Mouse (Mus musculus) MEL (cell line): ENCODE measurements at regions not wholly inside any gene's neighbourhood (a gene's known extent, or its start where the extent isn't known, plus 50 kb on each side); places are given as distances from the start of the nearest gene placed in this dataset.

Source experiments
- DNase-seq: peaks from one replicate; pipeline ENCODE4 v3.0.0; 2011; ENCODE audit warnings: low read depth, low spot score
- H3K27ac ChIP-seq: 2 replicates; pipeline ENCODE4 v1.5.1; 2012; ENCODE audit warnings: low read depth, mild to moderate bottlenecking, control low read depth, low read length, moderate library complexity; ENCODE audit not compliant: control insufficient read depth
- H3K27me3 ChIP-seq, 2 experiments: fragments of 150-350 bp in 1 of 2; sonication (generic) in 1 of 2; 2 replicates each; pipeline ENCODE4 v1.6.1; 2012; ENCODE audit warnings: low read length in 2 of 2, mild to moderate bottlenecking in 2 of 2, improper control_type of control experiment in 1 of 2, moderate library complexity in 1 of 2; ENCODE audit not compliant: insufficient read depth in 2 of 2, control insufficient read depth in 1 of 2
- H3K36me3 ChIP-seq, 2 experiments: 2 replicates each; pipeline ENCODE4 v1.6.1; 2012 to 2014; ENCODE audit warnings: low read length in 2 of 2, improper control_type of control experiment in 1 of 2, inconsistent platforms in 1 of 2, mild to moderate bottlenecking in 1 of 2; ENCODE audit not compliant: insufficient read depth in 2 of 2, control insufficient read depth in 1 of 2
- H3K4me1 ChIP-seq, 2 experiments: fragments of 150-350 bp in 1 of 2; sonication (generic) in 1 of 2; 2 replicates each; pipeline ENCODE4 v1.6.1; 2012; ENCODE audit warnings: low read length in 2 of 2, improper control_type of control experiment in 1 of 2, mild to moderate bottlenecking in 1 of 2; ENCODE audit not compliant: insufficient read depth in 2 of 2, control insufficient read depth in 1 of 2
- H3K4me3 ChIP-seq, 2 experiments: fragments of 150-350 bp in 1 of 2; sonication (generic) in 1 of 2; 2 replicates each; pipeline ENCODE4 v1.5.1; 2012; ENCODE audit warnings: low read depth in 2 of 2, low read length in 2 of 2, mild to moderate bottlenecking in 2 of 2, moderate library complexity in 2 of 2, control low read depth in 1 of 2, improper control_type of control experiment in 1 of 2; ENCODE audit not compliant: control insufficient read depth in 1 of 2, insufficient read depth in 1 of 2
- H3K79me2 ChIP-seq: 2 replicates; pipeline ENCODE4 v1.6.1; 2012; ENCODE audit warnings: mild to moderate bottlenecking, low read length, moderate library complexity; ENCODE audit not compliant: control insufficient read depth, poor library complexity, insufficient read depth
- H3K9ac ChIP-seq: 2 replicates; pipeline ENCODE4 v1.6.1; 2012; ENCODE audit warnings: low read depth, mild to moderate bottlenecking, control low read depth, low read length, moderate library complexity; ENCODE audit not compliant: control insufficient read depth, poor library complexity, severe bottlenecking
- H3K9me3 ChIP-seq: fragments of 150-350 bp; sonication (generic); replicated peaks from 2 replicates; pipeline ENCODE4 v1.6.1; 2012; ENCODE audit warnings: mild to moderate bottlenecking, low read length, improper control_type of control experiment, moderate library complexity; ENCODE audit not compliant: insufficient read depth
- BHLHE40 ChIP-seq: IDR thresholded peaks from 2 replicates; pipeline ENCODE4 v1.6.1; 2012; ENCODE audit warnings: low read depth, mild to moderate bottlenecking, inconsistent platforms, low read length, improper control_type of control experiment, borderline replicate concordance
- CTCF ChIP-seq, 3 experiments: IDR thresholded peaks in 2 of 3; conservative IDR thresholded peaks in 1 of 3; 2 replicates each; pipeline ENCODE4 v1.5.1; 2011 to 2012; ENCODE audit warnings: low read length in 3 of 3, low read depth in 2 of 3, mild to moderate bottlenecking in 2 of 3, improper control_type of control experiment in 1 of 3, inconsistent platforms in 1 of 3, mixed read lengths in 1 of 3, moderate library complexity in 1 of 3; ENCODE audit not compliant: control insufficient read depth in 1 of 3, insufficient read depth in 1 of 3, poor library complexity in 1 of 3, severe bottlenecking in 1 of 3
- E2F4 ChIP-seq: IDR thresholded peaks from 2 replicates; pipeline ENCODE4 v1.6.1; 2011; ENCODE audit warnings: low read depth, low read length, improper control_type of control experiment, borderline replicate concordance
- EP300 ChIP-seq, 2 experiments: IDR thresholded peaks; 2 replicates each; pipeline ENCODE4 v1.6.1; 2011; ENCODE audit warnings: improper control_type of control experiment in 2 of 2, low read length in 2 of 2, low read depth in 1 of 2, mild to moderate bottlenecking in 1 of 2
- GABPA ChIP-seq: IDR thresholded peaks from 2 replicates; pipeline ENCODE4 v1.6.1; 2012; ENCODE audit warnings: low read depth, mild to moderate bottlenecking, inconsistent platforms, low read length, improper control_type of control experiment, moderate library complexity
- HCFC1 ChIP-seq: IDR thresholded peaks from 2 replicates; pipeline ENCODE4 v1.6.1; 2012; ENCODE audit warnings: low read depth, mild to moderate bottlenecking, inconsistent platforms, low read length, improper control_type of control experiment, moderate library complexity
- KAT2A ChIP-seq: conservative IDR thresholded peaks from 2 replicates; pipeline ENCODE4 v1.6.1; 2012; ENCODE audit warnings: low read depth, low read length, improper control_type of control experiment, inconsistent platforms
- MAFK ChIP-seq: IDR thresholded peaks from 2 replicates; pipeline ENCODE4 v1.6.1; 2011; ENCODE audit warnings: low read depth, mild to moderate bottlenecking, low read length, improper control_type of control experiment, borderline replicate concordance
- MAZ ChIP-seq: IDR thresholded peaks from 2 replicates; pipeline ENCODE4 v1.6.1; 2012; ENCODE audit warnings: low read depth, mild to moderate bottlenecking, inconsistent platforms, low read length, improper control_type of control experiment
- MEF2A ChIP-seq: IDR thresholded peaks from 2 replicates; pipeline ENCODE4 v1.6.1; 2014; ENCODE audit warnings: low read depth, mild to moderate bottlenecking, inconsistent platforms, low read length, improper control_type of control experiment; ENCODE audit not compliant: poor library complexity, insufficient replicate concordance, severe bottlenecking; ENCODE audit errors: extremely low read depth
- MXI1 ChIP-seq: IDR thresholded peaks from 2 replicates; pipeline ENCODE4 v1.6.1; 2011; ENCODE audit warnings: mild to moderate bottlenecking, low read depth, low read length, improper control_type of control experiment
- MYC ChIP-seq: IDR thresholded peaks from 2 replicates; pipeline ENCODE4 v1.6.1; 2011; ENCODE audit warnings: low read depth, mild to moderate bottlenecking, low read length, improper control_type of control experiment, moderate library complexity
- NELFE ChIP-seq: IDR thresholded peaks from 2 replicates; pipeline ENCODE4 v1.6.1; 2011; ENCODE audit warnings: low read depth, low read length, improper control_type of control experiment
- NRF1 ChIP-seq: IDR thresholded peaks from 2 replicates; pipeline ENCODE4 v1.6.1; 2014; ENCODE audit warnings: low read depth, mild to moderate bottlenecking, inconsistent platforms, low read length, improper control_type of control experiment, moderate library complexity; ENCODE audit not compliant: poor library complexity, insufficient read depth, severe bottlenecking
- POLR2A ChIP-seq, 2 experiments: IDR thresholded peaks; 2 replicates each; pipeline ENCODE4 v1.6.1; 2011 to 2012; ENCODE audit warnings: low read length in 2 of 2, mild to moderate bottlenecking in 2 of 2, control low read depth in 1 of 2, improper control_type of control experiment in 1 of 2, low read depth in 1 of 2, moderate library complexity in 1 of 2; ENCODE audit not compliant: control insufficient read depth in 1 of 2, insufficient read depth in 1 of 2, poor library complexity in 1 of 2
- POLR2AphosphoS5 ChIP-seq: IDR thresholded peaks from 2 replicates; pipeline ENCODE4 v1.6.1; 2012; ENCODE audit warnings: low read depth, borderline replicate concordance, mild to moderate bottlenecking, inconsistent platforms, low read length, moderate library complexity, mixed read lengths
- RCOR1 ChIP-seq: IDR thresholded peaks from 2 replicates; pipeline ENCODE4 v1.6.1; 2012; ENCODE audit warnings: low read depth, mild to moderate bottlenecking, inconsistent platforms, low read length, improper control_type of control experiment
- SIN3A ChIP-seq: IDR thresholded peaks from 2 replicates; pipeline ENCODE4 v1.6.1; 2012; ENCODE audit warnings: low read length, improper control_type of control experiment, inconsistent platforms
- TAL1 ChIP-seq: IDR thresholded peaks from 2 replicates; pipeline ENCODE4 v1.6.1; 2012; ENCODE audit warnings: mild to moderate bottlenecking, inconsistent platforms, low read length, moderate library complexity, mixed read lengths
- TBP ChIP-seq: IDR thresholded peaks from 2 replicates; pipeline ENCODE4 v1.8.0; 2011; ENCODE audit warnings: low read depth, low read length, improper control_type of control experiment
- UBTF ChIP-seq: IDR thresholded peaks from 2 replicates; pipeline ENCODE4 v1.6.1; 2012; ENCODE audit warnings: low read depth, mild to moderate bottlenecking, inconsistent platforms, low read length, improper control_type of control experiment, moderate library complexity, borderline replicate concordance; ENCODE audit not compliant: insufficient read depth
- USF2 ChIP-seq, 2 experiments: IDR thresholded peaks; 2 replicates each; pipeline ENCODE4 v1.6.1; 2011 to 2012; ENCODE audit warnings: improper control_type of control experiment in 2 of 2, low read length in 2 of 2, borderline replicate concordance in 1 of 2, inconsistent platforms in 1 of 2, low read depth in 1 of 2, mild to moderate bottlenecking in 1 of 2; ENCODE audit not compliant: insufficient read depth in 1 of 2
- ZMIZ1 ChIP-seq: IDR thresholded peaks from 2 replicates; pipeline ENCODE4 v1.6.1; 2012; ENCODE audit warnings: low read depth, mild to moderate bottlenecking, inconsistent platforms, low read length, improper control_type of control experiment, moderate library complexity

- Histone ChIP-seq H3K9me3 (no peaks in the 10 kb centered on the region), H3K4me1 (no peaks in the 10 kb centered on the region), H3K4me3 (no peak overlapping the region), H3K36me3 (no peaks in the 10 kb centered on the region), H3K79me2 (no peaks in the 10 kb centered on the region)
- TF ChIP-seq EP300 (IDR thresholded peaks at IDR 0.05; ENCODE audit: low read depth in 1 of 2, low read length in 2 of 2) (no peak), RCOR1 (no peak), UBTF (no peak), MYC (no peak), POLR2AphosphoS5 (no peak), MXI1 (no peak), NRF1 (no peak), E2F4 (no peak), MAFK (no peak), HCFC1 (no peak), GABPA (no peak), POLR2A (IDR thresholded peaks at IDR 0.05; ENCODE audit: control insufficient read depth in 1 of 2, insufficient read depth in 1 of 2, low read depth in 1 of 2, low read length in 2 of 2, poor library complexity in 1 of 2) (no peak), BHLHE40 (no peak), MAZ (no peak), ZMIZ1 (no peak), TBP (no peak), KAT2A (no peak), CTCF (IDR thresholded peaks at IDR 0.05 in 2 of 3, conservative IDR thresholded peaks at IDR 0.05 in 1 of 3; ENCODE audit: control insufficient read depth in 1 of 3, insufficient read depth in 1 of 3, low read depth in 2 of 3, low read length in 3 of 3, poor library complexity in 1 of 3, severe bottlenecking in 1 of 3) (no peak), SIN3A (no peak), MEF2A (no peak)
- TF ChIP-seq, all 39 proteins: peak for 0
- Histone ChIP-seq H3K9ac (no peak overlapping the region), H3K27me3 (no peaks in the 10 kb centered on the region), H3K27ac (no peak overlapping the region)
- no peak for DNase-seq
These were observed 185.7 kb upstream of the Id4 start for GRCm38 (mm10) chr13:48075315-48075714.

- no peak for DNase-seq
- no peaks in the 10 kb centered on the region for H3K36me3 ChIP-seq
- no peaks in the 10 kb centered on the region for H3K27me3 ChIP-seq
- no peak overlapping the region for H3K27ac ChIP-seq
- TF ChIP-seq TAL1 (no peak), NELFE (no peak), USF2 (IDR thresholded peaks at IDR 0.05; ENCODE audit: borderline replicate concordance in 1 of 2, insufficient read depth in 1 of 2, low read depth in 1 of 2, low read length in 2 of 2) (no peak)
- no peaks in the 10 kb centered on the region for H3K9me3 ChIP-seq
- no peak overlapping the region for H3K4me3 ChIP-seq
- no peak overlapping the region for H3K9ac ChIP-seq
- H3K4me1 ChIP-seq: no peaks in the 10 kb centered on the region
- H3K79me2 ChIP-seq: no peaks in the 10 kb centered on the region
These were observed 182.8 kb upstream of the Id4 start for GRCm38 (mm10) chr13:48078214-48078613.
